Mouse (Mus musculus) E14TG2a.4 (cell line): ENCODE data around the gene Ccdc92b.

Experiments
- H3K27me3 ChIP-seq: 2 replicates; pipeline ENCODE4 v1.6.1; 2014; ENCODE audit warnings: low read length, control low read depth; ENCODE audit not compliant: insufficient read depth
- H3K36me3 ChIP-seq: 2 replicates; pipeline ENCODE4 v1.6.1; 2014; ENCODE audit warnings: low read length, control low read depth; ENCODE audit not compliant: insufficient read depth
- H3K4me1 ChIP-seq: replicated peaks from 2 replicates; pipeline ENCODE4 v1.6.1; 2014; ENCODE audit warnings: low read depth, low read length, control low read depth
- H3K4me3 ChIP-seq: replicated peaks from 2 replicates; pipeline ENCODE4 v1.5.1; 2014; ENCODE audit warnings: mild to moderate bottlenecking, low read length
- H3K9me3 ChIP-seq: 2 replicates; pipeline ENCODE4 v1.6.1; 2014; ENCODE audit warnings: low read length, control low read depth
- CTCF ChIP-seq: conservative IDR thresholded peaks from 2 replicates; pipeline ENCODE4 v1.5.1; 2014; ENCODE audit warnings: low read length
- NANOG ChIP-seq: IDR thresholded peaks from 2 replicates; pipeline ENCODE4 v1.6.1; 2014; ENCODE audit warnings: borderline replicate concordance, low read length, mixed read lengths
- POU5F1 ChIP-seq: IDR thresholded peaks from 2 replicates; pipeline ENCODE4 v1.6.1; 2014; ENCODE audit warnings: low read length, borderline replicate concordance

Gene Ccdc92b

DNA sequence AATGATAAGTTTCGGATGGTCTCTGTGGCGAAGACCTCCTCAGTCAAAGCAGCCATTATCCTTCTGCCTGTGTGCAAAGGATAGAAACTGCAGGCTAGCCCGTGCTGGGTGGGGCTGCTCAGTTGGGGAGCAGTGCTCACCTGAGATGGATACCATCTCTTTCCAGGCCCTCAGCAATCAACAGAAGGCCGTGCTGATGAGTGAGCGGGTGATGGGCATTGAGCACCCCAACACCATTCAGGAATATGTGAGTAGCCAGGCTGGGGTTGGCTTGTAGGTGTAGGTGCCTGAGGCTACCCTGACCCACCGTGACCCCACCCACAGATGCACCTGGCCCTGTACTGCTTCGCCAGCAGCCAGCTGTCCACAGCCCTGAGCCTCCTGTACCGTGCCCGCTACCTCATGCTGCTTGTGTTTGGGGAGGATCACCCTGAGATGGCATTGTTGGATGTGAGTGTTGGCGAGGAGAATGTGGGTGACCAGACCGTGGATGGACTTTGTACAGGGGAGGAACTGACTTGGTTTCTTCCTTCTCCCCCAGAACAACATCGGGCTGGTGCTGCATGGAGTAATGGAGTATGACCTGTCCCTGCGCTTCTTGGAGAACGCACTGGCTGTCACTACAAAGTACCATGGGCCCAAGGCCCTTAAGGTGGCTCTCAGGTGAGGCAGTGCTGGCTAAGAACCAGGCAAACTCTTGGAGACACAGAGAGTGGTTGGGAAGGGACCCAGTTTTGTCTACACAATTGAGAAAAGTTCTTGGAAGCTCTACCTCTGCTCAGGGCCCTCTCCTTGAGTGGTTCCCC is 47.6 kb downstream of the Ccdc92b start:
- no peaks in the 10 kb centered on the region for H3K9me3 ChIP-seq
- peaks cover 34% of the 10 kb centered on the region for H3K4me1 ChIP-seq
- peaks cover 100% of the 10 kb centered on the region for H3K36me3 ChIP-seq
- no peak for TF ChIP-seq NANOG
- no peak for TF ChIP-seq CTCF
- TF ChIP-seq POU5F1, result no peak
- H3K27me3 ChIP-seq, result no peaks in the 10 kb centered on the region
- H3K4me3 ChIP-seq, result no peak overlapping the region

DNA sequence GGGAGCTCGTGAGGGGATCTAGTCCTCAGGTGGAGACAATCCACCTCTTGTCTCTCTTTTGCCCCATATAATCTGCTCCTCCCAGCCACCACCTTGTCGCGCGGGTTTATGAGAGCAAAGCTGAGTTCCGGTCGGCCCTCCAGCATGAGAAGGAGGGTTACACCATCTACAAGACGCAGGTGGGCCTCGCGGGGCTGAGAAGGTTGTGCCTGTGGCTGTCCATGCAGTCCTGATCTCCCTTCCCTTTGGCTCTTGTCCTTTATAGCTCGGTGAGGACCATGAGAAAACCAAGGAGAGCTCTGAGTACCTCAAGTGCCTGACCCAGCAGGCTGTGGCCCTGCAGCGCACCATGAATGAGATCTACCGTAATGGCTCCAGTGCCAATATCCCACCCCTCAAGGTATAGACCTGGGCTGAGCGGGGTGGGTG is 48.2 kb downstream of the Ccdc92b start:
- no peaks in the 10 kb centered on the region for H3K27me3 ChIP-seq
- TF ChIP-seq POU5F1 (no peak), NANOG (no peak), CTCF (no peak)
- H3K4me3 ChIP-seq, result no peak overlapping the region
- H3K9me3 ChIP-seq, result no peaks in the 10 kb centered on the region
- H3K4me1 ChIP-seq, result peaks cover 29% of the 10 kb centered on the region
- peaks cover 99% of the 10 kb centered on the region for H3K36me3 ChIP-seq

DNA sequence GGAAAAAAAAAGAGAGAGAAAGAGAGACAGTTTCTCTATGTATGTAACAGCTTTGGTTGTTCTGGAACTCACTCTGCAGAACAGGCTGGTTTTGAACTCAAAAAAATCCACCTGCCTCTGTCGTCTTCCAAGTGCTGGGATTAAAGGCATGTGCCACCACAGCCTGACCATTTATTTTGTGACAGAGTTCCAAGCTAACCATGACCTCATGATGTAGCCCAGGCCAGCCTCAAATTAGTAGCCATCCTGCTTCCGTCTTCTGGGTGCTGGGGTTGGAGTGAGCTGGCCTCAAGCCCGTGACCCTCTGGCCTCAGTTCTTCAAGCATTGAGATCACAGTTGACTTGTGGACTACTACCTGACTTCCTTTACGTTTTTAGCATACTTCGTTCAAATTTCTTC is 49.1 kb downstream of the Ccdc92b start:
- no peak overlapping the region for H3K4me3 ChIP-seq
- H3K9me3 ChIP-seq, result no peaks in the 10 kb centered on the region
- TF ChIP-seq CTCF (no peak), NANOG (no peak), POU5F1 (no peak)
- H3K27me3 ChIP-seq, result no peaks in the 10 kb centered on the region
- H3K36me3 ChIP-seq, result peaks cover 98% of the 10 kb centered on the region
- H3K4me1 ChIP-seq, result peaks cover 29% of the 10 kb centered on the region

DNA sequence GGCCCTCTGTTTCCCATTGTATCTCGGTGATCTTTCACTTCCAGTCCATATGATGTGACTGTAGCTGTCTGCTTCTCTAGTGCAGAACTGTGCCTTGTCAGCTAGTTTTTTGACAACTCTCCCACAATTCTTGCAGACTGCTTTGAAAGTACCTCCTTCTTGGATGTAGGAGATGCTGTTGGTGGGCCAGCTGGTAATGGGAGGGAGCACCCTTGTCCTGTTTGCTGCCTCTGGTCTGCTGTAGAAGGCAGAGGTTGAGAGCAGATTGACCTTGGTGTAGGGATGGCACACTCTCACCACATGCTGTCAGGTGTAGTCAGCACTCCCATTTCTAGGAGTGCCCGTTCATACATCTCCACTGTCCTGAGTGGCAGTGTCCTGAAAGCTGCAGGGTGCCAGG is 49.6 kb downstream of the Ccdc92b start:
- TF ChIP-seq CTCF (no peak), NANOG (no peak), POU5F1 (no peak)

DNA sequence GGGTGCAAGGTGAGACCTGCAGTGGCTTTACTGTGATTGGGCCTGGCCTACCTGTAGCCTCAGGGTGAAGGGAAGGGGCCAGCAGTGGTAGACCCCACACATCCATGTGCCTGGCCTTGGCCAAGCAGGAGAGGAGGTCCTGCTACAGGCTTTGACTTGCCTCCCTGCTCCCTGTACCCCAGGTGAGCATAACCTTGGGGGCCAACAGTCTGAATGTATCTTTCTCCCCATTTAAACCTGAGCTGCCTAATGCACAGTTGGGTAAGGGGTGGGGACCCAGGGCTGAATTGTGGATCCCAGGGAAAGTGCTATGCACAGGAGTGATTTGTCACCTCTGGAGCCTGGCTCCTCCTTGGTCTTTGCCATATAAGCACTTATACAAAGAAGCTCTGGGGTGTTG is 50.7 kb downstream of the Ccdc92b start:
- TF ChIP-seq NANOG (no peak), CTCF (no peak), POU5F1 (no peak)
- H3K4me3 ChIP-seq, result no peak overlapping the region

More for the DNA sequence above, 49.6 kb downstream of the Ccdc92b start:
- no peaks in the 10 kb centered on the region for H3K9me3 ChIP-seq
- no peak overlapping the region for H3K4me3 ChIP-seq
- H3K4me1 ChIP-seq, result peaks cover 29% of the 10 kb centered on the region
- H3K36me3 ChIP-seq, result peaks cover 98% of the 10 kb centered on the region
- H3K27me3 ChIP-seq, result no peaks in the 10 kb centered on the region

DNA sequence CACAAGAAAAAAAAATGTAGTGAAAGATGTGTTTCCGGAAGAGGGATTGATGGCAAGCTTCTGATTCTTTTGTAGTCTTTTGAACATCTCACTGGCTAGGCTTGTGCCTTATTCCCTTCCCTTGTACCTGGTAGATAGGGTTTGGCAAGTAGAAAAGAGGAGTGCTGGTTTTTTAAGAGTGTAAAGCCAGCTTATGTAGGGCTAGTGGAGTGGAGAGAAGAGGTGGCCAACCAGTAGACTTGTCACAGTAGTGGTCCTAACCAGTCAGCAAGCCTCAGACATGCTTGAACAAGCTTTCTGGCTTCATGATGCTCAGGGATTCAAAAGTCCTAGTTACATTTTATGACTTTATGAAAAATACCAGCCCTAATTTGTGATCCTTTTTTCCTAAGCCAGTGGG is 51.6 kb downstream of the Ccdc92b start:
- no peaks in the 10 kb centered on the region for H3K9me3 ChIP-seq
- peaks cover 25% of the 10 kb centered on the region for H3K4me1 ChIP-seq
- no peak for TF ChIP-seq POU5F1
- TF ChIP-seq NANOG, result no peak
- H3K4me3 ChIP-seq, result no peak overlapping the region
- no peaks in the 10 kb centered on the region for H3K27me3 ChIP-seq
- peaks cover 96% of the 10 kb centered on the region for H3K36me3 ChIP-seq

More for the DNA sequence above, 50.7 kb downstream of the Ccdc92b start:
- Histone ChIP-seq H3K36me3 (peaks cover 98% of the 10 kb centered on the region), H3K27me3 (no peaks in the 10 kb centered on the region), H3K4me1 (peaks cover 28% of the 10 kb centered on the region), H3K9me3 (no peaks in the 10 kb centered on the region)

DNA sequence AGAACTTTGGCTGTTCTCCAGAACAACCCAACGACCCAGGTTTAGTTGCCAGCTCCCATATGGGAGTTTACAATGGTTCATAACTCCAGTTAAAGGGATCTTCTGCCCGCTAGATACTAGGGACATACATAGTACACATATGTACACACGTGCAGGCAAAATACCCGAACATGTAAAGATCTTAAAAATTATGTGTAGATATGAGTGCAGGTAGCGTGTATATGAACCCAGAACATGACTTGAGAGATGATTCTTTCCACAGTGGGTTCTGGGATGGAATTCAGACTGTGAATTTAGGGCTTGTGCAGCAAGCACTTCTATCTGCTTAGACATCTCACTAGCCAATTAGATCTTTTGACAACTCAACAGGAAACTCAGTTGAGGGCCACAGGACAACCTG is 52.4 kb downstream of the Ccdc92b start:
- H3K9me3 ChIP-seq, result no peaks in the 10 kb centered on the region
- peaks cover 18% of the 10 kb centered on the region for H3K4me1 ChIP-seq
- H3K36me3 ChIP-seq, result peaks cover 96% of the 10 kb centered on the region
- no peak for TF ChIP-seq NANOG
- TF ChIP-seq POU5F1, result no peak
- no peak for TF ChIP-seq CTCF
- no peaks in the 10 kb centered on the region for H3K27me3 ChIP-seq
- H3K4me3 ChIP-seq, result no peak overlapping the region

DNA sequence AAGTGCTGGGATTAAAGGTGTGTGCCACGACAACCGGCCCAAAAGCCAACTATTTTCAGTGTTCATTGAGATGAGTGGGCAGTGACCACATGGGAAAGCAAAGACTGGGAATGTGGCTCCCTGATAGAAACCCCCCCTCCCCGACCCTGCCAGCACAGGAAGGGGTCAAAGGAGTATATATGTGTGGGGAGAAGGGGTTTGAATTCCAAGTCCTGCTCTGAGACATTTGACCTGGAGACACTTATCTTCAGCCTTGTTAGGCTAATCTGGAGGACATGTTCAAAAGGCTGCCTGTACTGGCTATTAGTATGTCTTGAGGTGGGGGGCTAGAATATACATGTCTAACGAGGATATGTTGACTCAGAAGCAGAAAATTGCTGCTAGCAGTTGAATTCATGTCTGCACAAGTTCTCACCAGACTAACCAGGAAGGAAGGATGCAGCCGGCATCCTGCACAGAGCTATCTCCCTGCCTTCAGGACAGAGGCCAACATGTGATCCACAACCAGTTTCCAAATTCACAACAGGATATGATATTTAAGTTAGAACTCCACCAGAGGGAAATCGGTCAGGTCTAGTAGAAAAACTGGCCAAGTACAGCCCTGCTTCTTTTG is 53.6 kb downstream of the Ccdc92b start:
- Histone ChIP-seq H3K9me3 (no peaks in the 10 kb centered on the region), H3K4me3 (no peak overlapping the region), H3K36me3 (peaks cover 96% of the 10 kb centered on the region), H3K27me3 (no peaks in the 10 kb centered on the region), H3K4me1 (peaks cover 15% of the 10 kb centered on the region)
- TF ChIP-seq NANOG, result no peak
- no peak for TF ChIP-seq POU5F1
- no peak for TF ChIP-seq CTCF

DNA sequence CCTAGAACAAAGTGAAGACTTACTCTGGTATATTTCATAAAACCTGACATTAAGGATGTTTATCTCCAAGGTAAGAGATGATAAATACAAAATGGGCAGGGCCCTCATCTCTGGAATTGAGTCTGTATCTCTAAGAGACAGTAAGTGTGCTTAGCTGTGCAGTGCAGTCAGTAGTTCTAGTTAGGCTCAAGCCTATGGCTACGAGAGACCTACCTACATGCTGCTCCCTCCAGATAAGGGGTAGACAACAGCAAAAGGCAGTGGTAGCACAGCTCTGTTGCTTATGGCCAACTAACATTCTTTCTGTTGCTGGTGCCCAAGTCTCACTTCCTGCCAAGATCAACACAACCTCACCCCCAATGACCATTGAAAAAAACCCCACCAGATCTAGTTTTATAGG is 54.2 kb downstream of the Ccdc92b start:
- no peaks in the 10 kb centered on the region for H3K27me3 ChIP-seq
- no peak overlapping the region for H3K4me3 ChIP-seq
- H3K36me3 ChIP-seq, result peaks cover 96% of the 10 kb centered on the region
- H3K9me3 ChIP-seq, result no peaks in the 10 kb centered on the region
- H3K4me1 ChIP-seq, result peaks cover 15% of the 10 kb centered on the region
- TF ChIP-seq NANOG (no peak), CTCF (no peak), POU5F1 (no peak)
